Mouse (Mus musculus) liver, adult 2 months (tissue): ENCODE measurements around the gene Aqp7.

ENCODE experiments used
- CTCF ChIP-seq: fragments of 200-500 bp; IDR thresholded peaks from 2 replicates; pipeline ENCODE4 v1.5.1; 2011; ENCODE audit warnings: low read depth, low read length, control low read depth
- POLR2A ChIP-seq: fragments of 200-500 bp; IDR thresholded peaks from 2 replicates; pipeline ENCODE4 v1.6.1; 2011; ENCODE audit warnings: low read length, control low read depth; ENCODE audit not compliant: insufficient read depth; ENCODE audit errors: extremely low read depth

GRCm38 (mm10) chr4:41091391-41091790 lies 43.5 kb upstream of the Aqp7 start:
- no peak for TF ChIP-seq CTCF
- no peak for TF ChIP-seq POLR2A
